Mouse (Mus musculus) midbrain, embryonic 12.5 days (tissue): ENCODE data around the gene Pip5k1a. TPM values are rescaled to one million over a fixed set of nuclear protein-coding genes. Genes with fewer than 3 reads are reported as not detected.
A peak's percentile ranks its signal among the peaks of the same experiment; 100 is the strongest.

Experiments
- ATAC-seq: fragments of 200-750 bp; cut with Nextera tagmentation; 2 replicates; pipeline ENCODE4 v1.8.0; 2017; ENCODE audit warnings: low read depth, moderate TSS enrichment, moderate library complexity; ENCODE audit not compliant: low FRiP score
- H3K27ac ChIP-seq: fragments of 300-500 bp; sonication (generic); replicated peaks from 2 replicates; pipeline ENCODE4 v1.5.1; 2016; ENCODE audit warnings: mild to moderate bottlenecking
- H3K27me3 ChIP-seq: fragments of 300-500 bp; sonication (generic); 2 replicates; pipeline ENCODE4 v1.6.1; 2016; ENCODE audit warnings: mild to moderate bottlenecking
- H3K36me3 ChIP-seq: fragments of 300-500 bp; sonication (generic); 2 replicates; pipeline ENCODE4 v1.6.1; 2016
- H3K4me1 ChIP-seq: fragments of 300-500 bp; sonication (generic); 2 replicates; pipeline ENCODE4 v1.6.1; 2016
- H3K4me2 ChIP-seq: fragments of 300-500 bp; sonication (generic); replicated peaks from 2 replicates; pipeline ENCODE4 v1.6.1; 2016; ENCODE audit warnings: mild to moderate bottlenecking, moderate library complexity
- H3K4me3 ChIP-seq: fragments of 300-500 bp; sonication (generic); 2 replicates; pipeline ENCODE4 v1.5.1; 2016; ENCODE audit warnings: mild to moderate bottlenecking
- H3K9ac ChIP-seq: fragments of 300-500 bp; sonication (generic); replicated peaks from 2 replicates; pipeline ENCODE4 v1.6.1; 2016; ENCODE audit warnings: mild to moderate bottlenecking, moderate library complexity
- H3K9me3 ChIP-seq: fragments of 300-500 bp; sonication (generic); 2 replicates; pipeline ENCODE4 v1.6.1; 2016; ENCODE audit warnings: mild to moderate bottlenecking
- WGBS: fragments of 180-500 bp; shearing (Covaris S2); methylation state at CpG from one replicate; pipeline ENCODE4 v1.1.7; 2016; 5-methylcytosine and 5-hydroxymethylcytosine counted together
- polyA plus RNA-seq: library from polyadenylated mRNA; unstranded; fragments of >200 nt; fragmentation: Nextera tagmentation; extraction: Ambion mirVana; gene quantifications from 2 replicates; pipeline ENCODE4 v1.2.1, GENCODE M21; 2016

Gene Pip5k1a
- polyA plus RNA-seq, 1 experiment from 2014 or later, result 20.5 TPM

DNA sequence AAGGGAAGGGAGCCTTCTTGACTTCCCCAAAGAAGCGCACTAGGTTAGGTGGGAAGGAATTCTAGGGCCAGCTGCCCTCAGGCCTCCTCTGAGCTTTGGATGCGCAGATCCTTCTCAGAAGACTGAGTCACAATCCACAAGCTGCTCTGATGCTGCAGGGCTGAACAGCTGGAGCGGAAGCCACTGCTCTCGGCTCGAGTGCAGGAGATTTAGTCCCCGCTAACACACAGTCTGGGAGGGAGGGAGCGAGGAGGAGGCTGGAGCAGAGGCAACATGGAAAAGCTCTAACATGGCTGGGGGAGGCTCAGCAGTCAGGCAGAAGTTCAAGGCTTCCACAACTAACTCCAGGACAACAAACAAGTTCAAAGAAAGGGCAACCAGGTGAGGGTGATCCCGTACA lies 48.7 kb downstream of the Pip5k1a start:
- H3K27ac ChIP-seq, result no peak overlapping the region
- 84% methylated on average over 8 of the region's 8 CpGs for WGBS
- no peak for ATAC-seq
- peaks cover 53% of the 10 kb centered on the region for H3K36me3 ChIP-seq
- no peaks in the 10 kb centered on the region for H3K27me3 ChIP-seq
- H3K4me2 ChIP-seq, result no peak overlapping the region
- no peak overlapping the region for H3K4me3 ChIP-seq
- H3K9ac ChIP-seq, result no peak overlapping the region
- H3K4me1 ChIP-seq, result no peaks in the 10 kb centered on the region
- no peaks in the 10 kb centered on the region for H3K9me3 ChIP-seq

DNA sequence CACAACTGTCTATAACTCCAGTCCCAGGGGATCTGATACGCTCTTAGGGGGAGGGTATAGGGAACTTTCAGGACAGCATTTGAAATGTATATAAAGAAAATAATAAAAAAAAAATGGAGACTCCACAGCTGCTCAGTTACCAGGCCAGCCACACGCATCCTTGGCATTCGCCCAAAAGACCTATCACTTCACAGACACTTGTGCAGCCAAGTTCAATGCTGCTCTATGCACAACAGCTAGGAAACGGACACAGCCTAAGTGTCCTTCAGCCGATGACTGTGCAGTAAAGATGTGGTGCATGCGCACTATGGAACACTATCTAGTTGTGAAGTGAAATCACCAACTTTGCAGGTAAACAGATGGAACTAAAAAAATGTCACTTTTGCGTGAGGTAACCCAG lies 50.5 kb downstream of the Pip5k1a start:
- H3K36me3 ChIP-seq, result peaks cover 37% of the 10 kb centered on the region
- H3K4me1 ChIP-seq, result no peaks in the 10 kb centered on the region
- H3K27ac ChIP-seq, result no peak overlapping the region
- H3K4me2 ChIP-seq, result no peak overlapping the region
- no peak for ATAC-seq
- H3K9ac ChIP-seq, result no peak overlapping the region
- no peak overlapping the region for H3K4me3 ChIP-seq
- no peaks in the 10 kb centered on the region for H3K9me3 ChIP-seq
- 95% methylated on average over 7 of the region's 7 CpGs for WGBS
- no peaks in the 10 kb centered on the region for H3K27me3 ChIP-seq

DNA sequence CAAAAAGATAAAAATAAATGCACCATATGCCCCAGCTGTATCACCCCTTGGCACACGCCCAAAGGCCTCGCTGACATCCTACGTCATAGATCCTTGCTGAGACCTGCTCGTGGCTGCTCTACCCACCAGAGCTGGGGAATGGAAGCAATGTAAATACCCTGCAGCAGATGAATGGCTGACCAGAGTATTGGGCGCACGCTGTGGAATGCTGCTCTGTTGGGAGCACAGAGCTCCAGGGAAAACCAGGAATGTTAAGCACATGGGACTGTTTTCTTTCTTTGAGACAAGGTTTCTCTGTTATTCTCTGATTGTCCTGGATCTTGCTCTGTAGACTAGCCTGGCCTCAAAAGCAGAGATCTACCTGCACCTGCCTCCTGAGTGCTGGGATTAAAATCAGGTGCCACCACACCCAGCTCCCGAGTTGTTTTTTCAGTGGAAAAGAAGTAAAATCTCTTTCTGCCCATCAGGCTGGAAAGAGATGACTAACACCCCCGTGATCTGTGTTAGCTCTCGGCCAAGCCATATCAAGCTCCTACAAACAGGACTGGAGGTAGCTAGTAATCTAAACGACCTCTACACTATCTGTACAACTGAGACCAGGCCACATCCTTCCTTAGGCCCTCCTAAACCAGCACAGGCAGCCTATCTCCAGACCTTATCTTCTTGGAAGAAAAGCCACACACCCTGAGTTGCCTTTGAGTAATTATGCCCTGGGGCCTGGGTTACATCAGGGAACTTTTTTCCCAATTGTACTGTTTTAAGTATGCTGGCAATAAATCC lies 52.1 kb downstream of the Pip5k1a start:
- no peaks in the 10 kb centered on the region for H3K4me1 ChIP-seq
- H3K9ac ChIP-seq, result no peak overlapping the region
- no peak for ATAC-seq
- H3K36me3 ChIP-seq, result peaks cover 21% of the 10 kb centered on the region
- no peaks in the 10 kb centered on the region for H3K9me3 ChIP-seq
- WGBS, result 54% methylated on average over 10 of the region's 10 CpGs
- no peak overlapping the region for H3K4me2 ChIP-seq
- H3K27ac ChIP-seq, result no peak overlapping the region
- no peak overlapping the region for H3K4me3 ChIP-seq
- no peaks in the 10 kb centered on the region for H3K27me3 ChIP-seq

DNA sequence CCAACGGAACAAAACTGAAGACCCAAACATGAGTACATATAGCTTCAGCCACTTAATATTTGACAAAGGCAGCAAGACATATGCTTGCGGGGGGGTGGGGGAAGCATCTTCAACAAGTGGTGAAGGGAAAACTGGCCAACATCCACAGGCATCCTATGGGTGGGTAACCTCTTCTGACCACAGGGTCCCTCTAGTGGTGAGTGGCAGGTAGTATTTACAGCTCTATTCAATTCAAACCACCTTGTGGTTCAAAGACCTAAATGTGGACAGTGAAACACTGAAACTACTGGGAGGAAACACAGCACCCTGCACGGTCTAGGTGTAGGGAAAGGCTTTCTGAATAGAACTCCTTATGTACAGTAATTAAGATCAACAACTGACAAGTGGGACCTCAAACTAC lies 53.0 kb downstream of the Pip5k1a start:
- WGBS, result 39% methylated on average over 3 of the region's 3 CpGs
- no peak overlapping the region for H3K4me3 ChIP-seq
- H3K27me3 ChIP-seq, result no peaks in the 10 kb centered on the region
- ATAC-seq, result no peak
- no peak overlapping the region for H3K4me2 ChIP-seq
- peaks cover 11% of the 10 kb centered on the region for H3K36me3 ChIP-seq
- no peaks in the 10 kb centered on the region for H3K4me1 ChIP-seq
- H3K27ac ChIP-seq, result no peak overlapping the region
- no peak overlapping the region for H3K9ac ChIP-seq
- no peaks in the 10 kb centered on the region for H3K9me3 ChIP-seq

DNA sequence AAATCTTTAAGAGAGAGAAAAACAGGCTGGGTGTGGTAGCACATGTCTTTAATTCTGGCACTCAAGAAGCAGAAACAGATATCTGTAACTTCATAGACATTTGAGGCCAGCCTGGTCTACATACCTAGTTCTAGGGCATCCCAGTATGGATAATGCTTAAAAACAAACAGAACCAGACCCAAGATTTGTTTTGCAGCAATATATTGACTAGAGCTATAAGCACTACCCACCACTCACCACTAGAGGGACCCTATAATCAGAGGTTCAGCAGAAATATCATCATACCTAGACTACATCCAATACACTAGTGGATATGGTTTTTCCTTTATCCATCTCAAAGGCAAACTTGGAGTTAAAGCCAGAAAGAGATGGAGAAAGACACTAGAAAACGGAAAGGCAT lies 53.8 kb downstream of the Pip5k1a start:
- WGBS, result 60% methylated on average over 1 of the region's 1 CpGs
- H3K27me3 ChIP-seq, result no peaks in the 10 kb centered on the region
- no peak overlapping the region for H3K9ac ChIP-seq
- H3K4me2 ChIP-seq, result no peak overlapping the region
- no peak overlapping the region for H3K27ac ChIP-seq
- no peaks in the 10 kb centered on the region for H3K4me1 ChIP-seq
- H3K9me3 ChIP-seq, result no peaks in the 10 kb centered on the region
- ATAC-seq, result no peak
- H3K36me3 ChIP-seq, result peaks cover 5% of the 10 kb centered on the region; the same call in 1 of the 2 replicates
- H3K4me3 ChIP-seq, result no peak overlapping the region

DNA sequence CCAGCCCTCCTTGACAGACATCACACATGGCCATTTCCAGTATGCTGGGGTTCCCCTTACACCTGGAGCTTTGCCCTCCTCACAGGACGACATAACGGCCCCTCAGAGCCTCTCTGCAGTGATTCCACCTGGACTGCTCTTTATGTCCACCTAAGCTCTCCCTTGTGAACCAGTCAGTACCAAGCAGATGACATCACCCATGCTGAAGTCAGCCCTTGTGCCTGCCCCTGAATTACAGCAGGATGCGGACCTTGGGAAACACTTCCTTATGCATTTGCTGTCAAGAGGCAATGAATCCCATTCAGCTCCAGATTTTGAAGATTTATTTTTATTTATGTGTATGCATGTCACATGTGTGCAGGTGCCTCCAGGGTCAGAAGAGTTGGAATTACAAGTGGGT lies 58.8 kb downstream of the Pip5k1a start:
- WGBS, result 79% methylated on average over 3 of the region's 3 CpGs
- H3K9ac ChIP-seq, result no peak overlapping the region
- no peaks in the 10 kb centered on the region for H3K4me1 ChIP-seq
- no peak for ATAC-seq
- 0 out of 2 replicates have a peak, but pooled peaks cover 3% of the 10 kb centered on the region for H3K27me3 ChIP-seq
- H3K9me3 ChIP-seq, result no peaks in the 10 kb centered on the region
- H3K27ac ChIP-seq, result no peak overlapping the region
- H3K4me2 ChIP-seq, result no peak overlapping the region
- no peaks in the 10 kb centered on the region for H3K36me3 ChIP-seq
- H3K4me3 ChIP-seq, result no peak overlapping the region

DNA sequence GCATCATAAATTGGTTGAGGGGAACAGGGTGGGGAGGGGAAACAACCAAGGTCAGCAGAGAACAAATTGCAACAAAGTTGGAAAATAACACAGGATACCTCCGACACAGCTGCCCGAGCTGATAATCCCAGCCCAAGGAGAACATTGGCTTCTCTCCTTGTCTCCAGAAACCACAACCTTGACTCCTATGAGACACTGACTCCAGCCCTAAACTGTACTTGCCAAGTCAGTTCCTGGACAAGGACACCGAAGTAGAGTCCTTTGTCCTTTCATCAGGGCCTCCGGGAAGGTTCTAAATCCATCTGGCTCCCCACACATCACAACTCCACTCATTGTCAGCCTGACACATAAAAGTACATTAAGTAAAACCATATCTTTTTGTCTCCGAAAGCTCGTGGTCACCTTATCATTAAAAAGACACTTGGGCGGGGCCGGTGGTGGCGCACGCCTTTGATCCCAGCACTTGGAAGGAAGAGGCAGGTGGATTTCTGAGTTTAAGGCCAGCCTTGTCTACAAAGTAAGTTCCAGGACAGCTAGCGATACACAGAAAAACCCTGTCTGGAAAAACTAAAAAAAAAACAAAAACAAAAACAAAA lies 60.2 kb downstream of the Pip5k1a start:
- ATAC-seq, result no peak
- Histone ChIP-seq H3K36me3 (no peaks in the 10 kb centered on the region), H3K9me3 (no peaks in the 10 kb centered on the region), H3K27ac (no peak overlapping the region), H3K4me1 (peaks cover 6% of the 10 kb centered on the region), H3K4me3 (no peak overlapping the region), H3K9ac (no peak overlapping the region), H3K4me2 (no peak overlapping the region), H3K27me3 (0 out of 2 replicates have a peak, but pooled peaks cover 3% of the 10 kb centered on the region)
- WGBS, result 93% methylated on average over 11 of the region's 11 CpGs

DNA sequence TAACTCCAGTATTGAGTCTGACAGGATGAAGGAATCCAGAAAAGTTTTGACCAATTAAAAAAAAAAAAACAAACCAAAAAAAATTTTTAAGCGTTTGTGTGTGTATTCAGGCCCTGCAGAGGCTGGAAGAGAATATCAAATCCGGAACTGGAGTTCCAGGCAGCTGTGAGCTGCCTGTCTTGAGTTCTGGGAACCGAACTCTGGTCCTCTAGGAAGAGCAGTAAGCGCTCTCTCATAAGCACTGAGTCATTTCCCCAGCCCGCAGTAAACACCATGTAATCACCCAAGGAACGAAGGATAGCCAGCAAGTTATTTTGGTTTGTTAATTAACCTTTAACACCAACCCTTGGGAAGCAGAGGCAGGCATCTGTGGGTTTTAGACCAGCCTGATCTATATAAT lies 63.5 kb downstream of the Pip5k1a start:
- Histone ChIP-seq H3K4me2 (no peak overlapping the region), H3K9me3 (no peaks in the 10 kb centered on the region), H3K4me1 (peaks cover 11% of the 10 kb centered on the region), H3K36me3 (0 out of 2 replicates have a peak, but pooled peaks cover 6% of the 10 kb centered on the region), H3K4me3 (no peak overlapping the region), H3K9ac (no peak overlapping the region), H3K27me3 (0 out of 2 replicates have a peak, but pooled peaks cover 3% of the 10 kb centered on the region), H3K27ac (no peak overlapping the region)
- WGBS, result 75% methylated on average over 6 of the region's 6 CpGs
- ATAC-seq, result no peak

DNA sequence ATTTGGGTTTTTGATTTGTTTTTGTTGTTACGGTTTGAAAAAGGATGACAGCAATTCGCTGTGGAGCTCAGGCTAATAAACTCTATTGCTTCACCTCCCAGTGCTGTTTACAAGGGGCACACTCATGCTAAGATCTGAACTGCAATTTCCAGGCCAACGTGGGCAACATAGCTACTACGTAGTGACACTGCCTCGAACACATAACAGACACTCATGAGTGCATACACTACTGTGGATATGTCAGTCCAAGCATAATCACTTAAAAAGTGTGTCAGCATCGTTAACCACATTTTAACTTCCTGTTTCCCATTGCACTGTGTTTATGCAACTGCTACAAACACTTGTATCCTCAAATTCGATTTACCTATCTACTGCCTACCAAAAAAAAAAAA lies 63.9 kb downstream of the Pip5k1a start:
- 0 out of 2 replicates have a peak overlapping the region, but pooled peaks have one; percentile 22 for H3K27ac ChIP-seq
- H3K36me3 ChIP-seq, result 0 out of 2 replicates have a peak, but pooled peaks cover 8% of the 10 kb centered on the region
- 32% methylated on average over 7 of the region's 7 CpGs for WGBS
- H3K27me3 ChIP-seq, result 0 out of 2 replicates have a peak, but pooled peaks cover 3% of the 10 kb centered on the region
- peak; percentile 77 for ATAC-seq
- H3K4me3 ChIP-seq, result peak overlapping the region; percentile 89
- peak overlapping the region; percentile 55 for H3K4me2 ChIP-seq
- H3K9me3 ChIP-seq, result no peaks in the 10 kb centered on the region
- peak overlapping the region; percentile 41 for H3K9ac ChIP-seq
- peaks cover 11% of the 10 kb centered on the region for H3K4me1 ChIP-seq

DNA sequence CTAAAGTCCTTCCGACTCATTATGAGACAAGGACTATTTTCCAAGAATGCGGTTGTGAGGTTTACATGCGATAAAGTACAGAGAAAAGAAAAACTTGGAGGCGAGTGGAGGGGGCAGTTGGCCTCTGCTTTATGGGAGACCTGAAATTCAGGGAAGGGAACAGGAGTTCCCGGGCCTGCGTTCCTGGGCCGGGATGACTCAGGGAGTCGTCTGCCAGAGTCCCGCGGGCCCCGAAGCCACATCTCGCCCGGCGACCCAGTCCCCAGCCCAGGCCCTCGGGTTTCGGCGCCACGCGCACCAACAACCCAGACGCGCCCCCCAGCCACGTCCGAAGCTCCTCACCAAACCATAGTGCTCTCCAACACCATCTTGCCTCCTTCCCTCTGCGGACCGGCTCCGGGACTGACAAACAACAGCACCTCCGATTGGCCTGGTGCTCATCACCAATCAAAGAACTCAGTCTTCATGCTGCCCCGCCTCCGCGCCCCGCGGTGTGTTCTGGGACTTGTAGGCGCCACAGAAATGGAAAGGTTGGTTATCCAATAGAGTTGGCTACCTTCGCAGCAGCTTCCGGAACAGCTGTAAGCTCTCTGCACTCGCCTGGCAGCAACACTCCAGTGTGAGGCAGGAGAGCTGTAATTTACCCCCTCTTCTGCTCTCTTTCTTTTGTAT lies 64.4 kb downstream of the Pip5k1a start, which contains the start of gene Psmd4:
TSS of gene Psmd4 (minus strand) at position 449 of the 672 bp plus-strand sequence.
- H3K9ac ChIP-seq, result peak within 1 kb of the TSS; percentile 93
- peak; percentile 99 for ATAC-seq
- 0 out of 2 replicates have a peak within 1 kb of the TSS, but pooled peaks have one; percentile 46 for H3K27ac ChIP-seq
- H3K4me3 ChIP-seq, result peak within 1 kb of the TSS; percentile 89
- 0 out of 2 replicates have a peak, but pooled peaks cover 10% of the 10 kb centered on the region for H3K36me3 ChIP-seq
- no peaks in the 10 kb centered on the region for H3K9me3 ChIP-seq
- H3K4me2 ChIP-seq, result peak within 1 kb of the TSS; percentile 75
- under 1% methylated on average over 36 of the region's 36 CpGs for WGBS
- no peaks in the 10 kb centered on the region for H3K27me3 ChIP-seq
- H3K4me1 ChIP-seq, result peaks cover 11% of the 10 kb centered on the region

DNA sequence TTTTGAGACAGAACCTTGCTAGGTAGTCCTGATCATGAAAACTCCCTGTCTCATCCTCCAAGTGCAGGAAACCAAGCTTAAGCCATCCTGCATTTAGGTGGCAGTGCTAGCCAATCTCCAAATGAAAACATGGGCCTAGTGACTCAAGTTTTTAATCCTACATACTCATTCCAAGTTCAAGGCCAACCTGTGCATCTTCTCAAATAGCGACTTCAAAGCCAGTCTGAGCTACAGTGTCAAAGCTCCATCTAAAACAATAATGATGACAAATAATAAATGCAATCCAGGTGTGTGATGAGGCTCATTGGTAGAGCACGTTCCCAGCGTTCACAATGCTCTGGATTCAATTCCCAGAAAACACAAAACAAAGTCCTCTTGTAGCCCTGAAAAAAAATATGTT lies 65.1 kb downstream of the Pip5k1a start:
- no peaks in the 10 kb centered on the region for H3K27me3 ChIP-seq
- H3K36me3 ChIP-seq, result peaks cover 11% of the 10 kb centered on the region
- no peak overlapping the region for H3K27ac ChIP-seq
- H3K4me1 ChIP-seq, result peaks cover 11% of the 10 kb centered on the region
- peak overlapping the region; percentile 89 for H3K4me3 ChIP-seq
- H3K9ac ChIP-seq, result peak overlapping the region; percentile 93
- peak overlapping the region; percentile 75 for H3K4me2 ChIP-seq
- no peak for ATAC-seq
- WGBS, result 12% methylated on average over 3 of the region's 3 CpGs
- H3K9me3 ChIP-seq, result no peaks in the 10 kb centered on the region

DNA sequence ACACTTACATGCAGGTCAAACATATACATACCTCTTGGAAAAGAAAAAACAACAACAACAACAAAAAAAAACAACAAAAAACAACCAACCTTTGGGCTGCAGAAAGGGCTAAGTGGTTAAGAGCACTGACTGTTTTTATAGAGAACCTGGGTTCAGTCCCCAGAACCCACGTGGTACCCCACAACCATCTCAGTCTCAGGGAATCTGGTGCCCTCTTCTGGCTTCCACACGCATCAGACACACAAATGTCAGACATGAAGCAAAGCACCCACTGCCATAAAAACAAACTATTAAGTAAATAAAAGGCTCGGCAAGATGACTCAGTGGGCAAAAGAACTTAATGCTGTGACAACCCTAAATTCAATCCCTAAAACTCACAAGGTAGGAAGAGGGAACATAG lies 76.8 kb downstream of the Pip5k1a start:
- no peak for ATAC-seq
- 78% methylated on average over 3 of the region's 3 CpGs for WGBS
- Histone ChIP-seq H3K4me3 (no peak overlapping the region), H3K27me3 (no peaks in the 10 kb centered on the region), H3K9me3 (no peaks in the 10 kb centered on the region), H3K27ac (no peak overlapping the region), H3K36me3 (peaks cover 52% of the 10 kb centered on the region), H3K4me2 (no peak overlapping the region), H3K9ac (no peak overlapping the region), H3K4me1 (peaks cover 2% of the 10 kb centered on the region; the same call in 1 of the 2 replicates)
